Mouse (Mus musculus) embryonic facial prominence, embryonic 10.5 days (tissue): ENCODE data around the gene Spon1. TPM values are rescaled to one million over a fixed set of nuclear protein-coding genes. Genes with fewer than 3 reads are reported as not detected.

Source experiments
- DNase-seq: peaks from one replicate; pipeline ENCODE4 v3.0.0-alpha.2; 2017; ENCODE audit warnings: low spot score
- H3K27ac ChIP-seq: fragments of 300-500 bp; sonication (generic); replicated peaks from 2 replicates; pipeline ENCODE4 v1.5.1; 2016; ENCODE audit warnings: mild to moderate bottlenecking
- H3K27me3 ChIP-seq: fragments of 300-500 bp; sonication (generic); replicated peaks from 2 replicates; pipeline ENCODE4 v1.6.1; 2016; ENCODE audit warnings: low read depth, mild to moderate bottlenecking; ENCODE audit not compliant: poor library complexity, severe bottlenecking
- H3K36me3 ChIP-seq: fragments of 300-500 bp; sonication (generic); replicated peaks from 2 replicates; pipeline ENCODE4 v1.6.1; 2016; ENCODE audit warnings: mild to moderate bottlenecking, moderate library complexity
- H3K4me1 ChIP-seq: fragments of 300-500 bp; sonication (generic); 2 replicates; pipeline ENCODE4 v1.6.1; 2016
- H3K4me3 ChIP-seq: fragments of 300-500 bp; sonication (generic); 2 replicates; pipeline ENCODE4 v1.5.1; 2016; ENCODE audit warnings: mild to moderate bottlenecking, moderate library complexity
- H3K9me3 ChIP-seq: fragments of 300-500 bp; sonication (generic); 2 replicates; pipeline ENCODE4 v1.6.1; 2016; ENCODE audit warnings: mild to moderate bottlenecking
- WGBS: fragments of 180-500 bp; shearing (Covaris S2); methylation state at CpG from one replicate; pipeline ENCODE4 v1.1.7; 2016; 5-methylcytosine and 5-hydroxymethylcytosine counted together
- polyA plus RNA-seq: library from polyadenylated mRNA; unstranded; fragments of >200 nt; fragmentation: Nextera tagmentation; extraction: Ambion mirVana; gene quantifications from 2 replicates; pipeline ENCODE4 v1.2.1, GENCODE M21; 2016

Gene Spon1
- polyA plus RNA-seq, 1 experiment from 2014 or later: 22.3 TPM

- WGBS: 36% methylated on average over 11 of the region's 11 CpGs
- Histone ChIP-seq H3K4me1 (peaks cover 36% of the 10 kb centered on the region), H3K27ac (peak overlapping the region; percentile 74; the same call in 1 of the 2 replicates), H3K27me3 (no peaks in the 10 kb centered on the region), H3K36me3 (no peaks in the 10 kb centered on the region), H3K4me3 (no peak overlapping the region), H3K9me3 (no peaks in the 10 kb centered on the region)
- DNase-seq: peak; percentile 40
Measured at GRCm38 (mm10) chr7:114065407-114066185, 299.8 kb downstream of the Spon1 start.

DNA sequence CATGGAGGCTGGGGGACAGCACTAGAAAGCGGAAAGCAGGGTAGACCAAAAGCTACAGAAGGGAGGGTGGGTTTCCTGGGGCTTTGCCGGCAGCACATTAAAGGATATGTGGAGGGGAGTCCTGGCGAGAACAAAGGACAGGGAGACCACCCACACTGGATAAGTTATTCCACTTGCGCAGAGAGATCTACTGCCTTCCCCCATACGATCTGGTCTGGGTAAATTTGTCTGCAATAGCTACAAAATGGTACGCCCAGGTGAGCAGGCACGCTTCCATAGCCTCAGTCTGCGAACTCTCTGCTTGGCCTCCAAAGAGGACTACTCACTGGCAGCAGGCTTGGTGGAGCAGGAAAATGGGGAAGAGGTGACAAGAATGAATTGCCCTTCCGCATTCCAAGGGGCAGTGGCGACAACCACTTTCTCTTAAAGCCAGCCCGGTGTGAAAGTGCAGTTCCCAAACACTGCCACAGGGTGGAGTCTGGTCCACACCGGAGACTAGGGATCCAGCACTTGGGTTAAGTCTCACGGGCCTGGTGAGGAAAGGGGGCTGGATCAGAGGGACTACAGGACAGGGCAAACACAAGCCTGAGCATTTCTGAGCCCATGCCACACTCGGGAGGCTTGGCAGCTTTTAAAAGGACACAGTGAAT is 300.9 kb downstream of the Spon1 start:
- H3K4me3 ChIP-seq: peak overlapping the region; percentile 49
- H3K9me3 ChIP-seq: no peaks in the 10 kb centered on the region
- H3K4me1 ChIP-seq: peaks cover 45% of the 10 kb centered on the region
- H3K27ac ChIP-seq: peak overlapping the region; percentile 74
- 7% methylated on average over 14 of the region's 14 CpGs for WGBS
- DNase-seq: peak; percentile 85
- H3K36me3 ChIP-seq: no peaks in the 10 kb centered on the region
- H3K27me3 ChIP-seq: no peaks in the 10 kb centered on the region

DNA sequence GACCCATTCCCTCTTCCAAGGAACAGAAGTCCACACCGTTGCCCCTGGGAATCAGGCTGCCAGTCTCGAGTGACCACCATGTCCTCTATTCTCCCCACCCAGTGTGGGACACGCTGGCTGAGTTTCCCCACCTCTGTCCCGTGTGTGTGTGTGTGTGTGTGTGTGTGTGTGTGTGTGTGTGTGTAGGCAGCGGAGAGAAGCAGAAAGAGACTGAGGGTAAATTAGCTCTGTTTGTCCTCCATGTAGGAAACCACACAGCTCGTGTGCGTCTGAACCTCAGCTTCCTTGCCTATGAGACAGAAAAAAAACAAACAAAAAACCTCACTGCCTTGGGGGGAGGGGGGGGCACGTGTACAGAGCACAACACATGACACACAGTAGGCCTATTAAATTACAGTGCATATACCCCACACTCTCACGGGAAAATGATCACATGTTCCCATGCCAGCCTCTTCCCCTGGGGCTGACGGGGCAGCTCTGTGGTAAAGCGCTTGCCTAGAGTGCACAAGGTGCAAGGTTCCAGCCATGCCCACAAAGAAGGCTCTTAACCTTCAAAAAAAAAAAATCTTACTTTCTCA is 303.2 kb downstream of the Spon1 start:
- no peaks in the 10 kb centered on the region for H3K9me3 ChIP-seq
- no peak for DNase-seq
- H3K4me3 ChIP-seq: no peak overlapping the region
- H3K36me3 ChIP-seq: no peaks in the 10 kb centered on the region
- WGBS: 76% methylated on average over 11 of the region's 11 CpGs
- H3K27me3 ChIP-seq: no peaks in the 10 kb centered on the region
- H3K27ac ChIP-seq: no peak overlapping the region
- H3K4me1 ChIP-seq: peaks cover 52% of the 10 kb centered on the region

- WGBS: 85% methylated on average over 11 of the region's 11 CpGs
- H3K27ac ChIP-seq: no peak overlapping the region
- peaks cover 45% of the 10 kb centered on the region for H3K4me1 ChIP-seq
- H3K4me3 ChIP-seq: no peak overlapping the region
- DNase-seq: no peak
- no peaks in the 10 kb centered on the region for H3K36me3 ChIP-seq
- H3K9me3 ChIP-seq: no peaks in the 10 kb centered on the region
- no peaks in the 10 kb centered on the region for H3K27me3 ChIP-seq
Measured at GRCm38 (mm10) chr7:114069726-114070457, 304.1 kb downstream of the Spon1 start.

DNA sequence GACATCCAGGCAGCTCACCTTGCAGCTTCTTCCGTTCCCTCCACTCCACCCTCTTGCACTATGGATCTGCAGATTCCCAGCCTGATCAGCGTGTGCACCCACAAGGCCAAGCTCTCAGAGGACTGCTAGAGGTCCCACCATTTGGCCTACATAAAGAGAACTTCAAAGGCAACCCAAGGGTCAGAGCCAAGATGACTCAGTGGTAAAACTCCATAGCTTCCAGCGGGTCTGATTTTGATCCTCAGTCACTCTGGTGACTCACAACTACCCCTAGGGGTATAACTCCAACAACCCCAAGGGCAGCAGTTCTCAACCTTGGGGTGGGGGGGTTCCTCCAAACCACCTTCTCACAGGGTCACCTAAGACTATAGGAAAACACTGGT is 304.7 kb downstream of the Spon1 start:
- H3K36me3 ChIP-seq: no peaks in the 10 kb centered on the region
- no peak overlapping the region for H3K27ac ChIP-seq
- WGBS: 90% methylated on average over 3 of the region's 3 CpGs
- H3K4me3 ChIP-seq: no peak overlapping the region
- H3K4me1 ChIP-seq: peaks cover 40% of the 10 kb centered on the region
- DNase-seq: no peak
- no peaks in the 10 kb centered on the region for H3K27me3 ChIP-seq
- H3K9me3 ChIP-seq: no peaks in the 10 kb centered on the region

DNA sequence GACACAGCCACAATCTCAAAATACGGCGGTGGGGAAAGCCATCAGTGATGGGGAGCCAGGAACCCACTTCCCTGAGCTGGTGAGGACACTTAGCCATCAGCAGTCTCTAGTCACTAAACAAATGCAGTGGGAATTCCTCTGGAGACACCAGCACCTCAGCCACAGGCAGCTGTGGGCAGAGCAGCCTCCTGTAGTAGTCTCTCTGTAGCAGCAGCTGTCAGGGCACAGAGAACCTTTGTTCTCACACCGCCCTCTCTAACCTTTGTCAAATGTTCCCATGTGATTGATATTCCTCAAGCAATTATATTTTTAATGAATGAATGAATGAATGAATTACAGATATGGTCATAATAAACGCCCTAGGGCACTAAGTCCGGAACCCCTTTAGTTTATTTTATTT is 305.6 kb downstream of the Spon1 start:
- Histone ChIP-seq H3K27me3 (no peaks in the 10 kb centered on the region), H3K4me3 (peak overlapping the region; percentile 8; the same call in 1 of the 2 replicates), H3K9me3 (no peaks in the 10 kb centered on the region), H3K27ac (peak overlapping the region; percentile 51), H3K4me1 (peaks cover 30% of the 10 kb centered on the region), H3K36me3 (no peaks in the 10 kb centered on the region)
- DNase-seq: no peak
- WGBS: 73% methylated on average over 5 of the region's 5 CpGs

DNA sequence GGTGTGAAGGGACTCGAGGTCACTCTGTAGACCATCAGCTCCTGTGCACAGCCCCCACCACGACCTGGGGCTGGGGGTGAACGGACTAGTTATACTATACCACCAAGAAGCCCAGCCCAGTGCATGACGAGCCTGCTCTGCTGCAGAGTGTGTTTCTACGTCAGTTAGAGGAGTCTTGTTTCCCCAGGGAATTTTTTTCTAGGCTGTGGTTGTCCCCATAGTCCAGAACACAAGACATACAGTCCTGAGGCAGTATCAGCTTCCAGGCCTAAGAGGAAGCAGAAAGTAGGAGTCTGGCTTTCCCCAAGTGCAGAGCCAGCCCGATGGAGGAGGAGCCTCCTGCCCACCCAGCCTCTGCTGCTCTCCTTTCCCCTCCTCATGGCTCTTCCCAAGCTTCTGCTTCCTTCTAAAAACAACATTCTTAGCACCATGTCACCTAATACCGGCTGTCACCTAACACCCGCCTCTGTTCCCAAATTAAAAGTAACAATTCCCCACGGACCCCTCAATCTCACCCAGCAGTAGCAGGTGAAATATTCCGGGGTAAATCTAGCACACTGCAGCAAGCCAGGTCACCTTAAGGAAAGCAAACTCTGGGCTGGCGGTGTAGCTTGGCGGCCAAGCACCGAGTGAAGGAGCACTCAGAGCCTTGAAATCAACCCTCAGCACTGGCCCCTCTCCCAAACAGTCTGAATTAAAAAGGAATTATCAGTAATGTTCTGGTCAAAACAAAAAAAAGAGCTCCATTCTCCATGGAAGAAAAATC is 306.2 kb downstream of the Spon1 start:
- peak overlapping the region; percentile 8; the same call in 1 of the 2 replicates for H3K4me3 ChIP-seq
- H3K9me3 ChIP-seq: no peaks in the 10 kb centered on the region
- peak overlapping the region; percentile 51 for H3K27ac ChIP-seq
- DNase-seq: peak; percentile 43
- H3K27me3 ChIP-seq: no peaks in the 10 kb centered on the region
- 24% methylated on average over 13 of the region's 13 CpGs for WGBS
- no peaks in the 10 kb centered on the region for H3K36me3 ChIP-seq
- peaks cover 24% of the 10 kb centered on the region for H3K4me1 ChIP-seq

- no peak overlapping the region for H3K4me3 ChIP-seq
- no peaks in the 10 kb centered on the region for H3K27me3 ChIP-seq
- no peaks in the 10 kb centered on the region for H3K36me3 ChIP-seq
- DNase-seq: no peak
- no peak overlapping the region for H3K27ac ChIP-seq
- H3K9me3 ChIP-seq: no peaks in the 10 kb centered on the region
- 64% methylated on average over 7 of the region's 7 CpGs for WGBS
- peaks cover 24% of the 10 kb centered on the region for H3K4me1 ChIP-seq
Measured at GRCm38 (mm10) chr7:114074133-114074532, 308.3 kb downstream of the Spon1 start.

GRCm38 (mm10) chr7:114074595-114074994 is 308.8 kb downstream of the Spon1 start:
- Histone ChIP-seq H3K27me3 (no peaks in the 10 kb centered on the region), H3K27ac (no peak overlapping the region), H3K4me3 (no peak overlapping the region), H3K9me3 (no peaks in the 10 kb centered on the region), H3K36me3 (no peaks in the 10 kb centered on the region), H3K4me1 (peaks cover 24% of the 10 kb centered on the region)
- WGBS: 93% methylated on average over 2 of the region's 2 CpGs
- DNase-seq: no peak

GRCm38 (mm10) chr7:114079343-114079742 is 313.5 kb downstream of the Spon1 start:
- Histone ChIP-seq H3K9me3 (no peaks in the 10 kb centered on the region), H3K27me3 (no peaks in the 10 kb centered on the region), H3K4me3 (no peak overlapping the region), H3K36me3 (no peaks in the 10 kb centered on the region), H3K4me1 (no peaks in the 10 kb centered on the region; the same call in 1 of the 2 replicates), H3K27ac (no peak overlapping the region)
- no peak for DNase-seq
- WGBS: 92% methylated on average over 4 of the region's 4 CpGs

GRCm38 (mm10) chr7:114080250-114080649 is 314.5 kb downstream of the Spon1 start:
- no peaks in the 10 kb centered on the region for H3K27me3 ChIP-seq
- no peak overlapping the region for H3K27ac ChIP-seq
- no peak overlapping the region for H3K4me3 ChIP-seq
- WGBS: 89% methylated on average over 5 of the region's 5 CpGs
- DNase-seq: no peak
- H3K4me1 ChIP-seq: no peaks in the 10 kb centered on the region
- no peaks in the 10 kb centered on the region for H3K9me3 ChIP-seq
- no peaks in the 10 kb centered on the region for H3K36me3 ChIP-seq
